Mouse (Mus musculus) common myeloid progenitor, adult 5-6 weeks (primary cell): ENCODE measurements at regions not wholly inside any gene's neighbourhood (a gene's known extent, or its start where the extent isn't known, plus 50 kb on each side); places are given as distances from the start of the nearest gene placed in this dataset.

Experiments used
- ATAC-seq: replicated peaks from 2 replicates; pipeline ENCODE4 v1.8.0; 2016; ENCODE audit warnings: low read depth, mild to moderate bottlenecking, moderate TSS enrichment, inconsistent platforms; ENCODE audit not compliant: poor library complexity, severe bottlenecking

DNA sequence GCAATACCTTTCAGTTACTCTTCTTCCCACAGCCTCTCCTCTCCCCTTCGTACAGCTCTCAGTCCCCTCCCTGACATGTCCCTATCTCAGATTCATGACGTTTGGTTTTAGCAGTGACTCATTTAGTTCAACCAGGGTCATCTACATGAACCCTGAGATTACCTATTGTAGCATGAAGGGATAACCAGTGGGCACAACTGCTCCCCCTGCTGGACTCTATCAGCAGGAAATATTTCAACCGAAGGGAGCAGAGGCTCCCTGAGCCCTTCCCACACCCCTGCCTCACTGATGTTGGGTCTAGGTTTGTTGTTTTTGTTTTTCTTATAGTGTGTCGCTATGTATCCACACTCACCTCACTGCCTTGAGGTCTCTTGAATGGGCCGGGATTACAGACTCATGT is 455.4 kb downstream of the Cdh26 start:
- ATAC-seq: peak; percentile 65

DNA sequence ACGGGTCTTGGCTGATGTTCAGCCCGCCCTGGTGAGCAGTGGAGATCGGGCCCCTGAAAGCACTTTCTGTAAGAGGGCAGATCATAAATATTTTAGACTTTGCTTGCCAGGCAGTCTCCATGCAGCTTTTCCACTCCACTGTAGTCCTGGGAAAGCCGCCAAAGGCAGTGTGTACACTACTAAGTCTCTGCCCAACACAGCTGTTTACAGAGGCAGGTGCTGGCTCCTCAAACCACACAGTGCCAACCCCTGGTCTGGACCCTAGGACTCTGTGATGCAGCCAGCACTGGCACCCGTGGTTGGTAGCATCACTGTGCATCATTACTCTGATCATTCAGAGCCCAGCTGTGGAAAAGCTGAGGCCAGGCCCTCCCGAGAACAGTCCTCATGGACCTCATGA is 458.4 kb downstream of the Cdh26 start:
- no peak for ATAC-seq

DNA sequence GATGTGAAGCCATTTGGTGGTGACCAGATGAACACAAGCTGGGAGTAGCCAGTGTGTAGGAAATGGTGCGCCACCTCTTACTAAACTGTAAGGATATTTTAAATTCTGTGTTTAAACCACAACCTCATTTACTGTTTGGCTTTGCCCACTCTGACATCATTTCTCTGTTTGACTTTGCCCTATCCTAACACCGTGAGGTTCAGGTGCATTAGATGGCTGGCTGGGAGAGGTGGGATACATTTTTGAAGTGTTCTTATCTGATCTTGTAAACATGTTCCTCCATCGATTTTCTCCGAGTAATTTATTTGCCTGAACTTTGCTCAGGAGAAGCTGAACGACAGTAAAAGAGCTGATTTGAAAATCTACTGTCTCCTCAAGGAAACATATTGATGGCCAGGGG is 472.1 kb downstream of the Cdh26 start:
- ATAC-seq: no peak

DNA sequence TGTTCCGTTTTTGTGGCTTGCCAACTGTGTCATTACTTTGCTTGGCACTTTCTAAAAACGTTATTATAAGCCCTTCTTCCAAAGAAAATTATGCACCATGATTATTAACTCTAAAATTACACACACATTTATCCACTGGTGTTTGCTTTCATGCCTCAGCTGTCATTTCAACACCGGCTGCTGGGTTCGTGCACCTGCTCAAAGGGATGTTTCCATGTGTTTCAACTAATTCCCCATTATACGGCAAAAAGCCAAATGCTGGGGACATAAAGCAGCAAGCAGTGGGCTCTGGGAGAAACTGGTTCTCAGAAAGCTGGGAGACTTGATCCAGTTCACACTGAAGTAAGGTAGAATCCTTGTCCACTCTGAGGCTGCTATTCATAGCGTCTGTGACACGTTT is 479.0 kb downstream of the Cdh26 start:
- no peak for ATAC-seq

DNA sequence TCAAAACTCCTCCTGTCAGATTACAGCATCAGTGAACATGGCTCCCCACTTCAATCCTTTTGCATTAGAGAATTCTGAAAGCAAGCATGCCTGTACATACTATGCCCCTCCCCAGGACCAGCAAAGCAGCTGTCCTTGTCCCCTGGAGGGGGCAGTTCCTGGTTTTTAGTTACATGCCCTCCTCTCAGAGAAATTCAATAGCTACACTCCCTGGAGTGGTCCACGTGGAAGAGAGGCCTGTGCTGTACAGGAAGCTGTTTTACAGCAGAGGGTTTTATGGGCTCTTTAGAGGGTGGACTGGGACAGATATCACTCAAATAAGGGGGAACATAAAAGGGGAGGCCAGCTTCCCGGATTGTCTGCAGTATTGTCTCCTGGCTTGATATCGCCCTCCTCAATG is 481.3 kb downstream of the Cdh26 start:
- ATAC-seq: no peak

DNA sequence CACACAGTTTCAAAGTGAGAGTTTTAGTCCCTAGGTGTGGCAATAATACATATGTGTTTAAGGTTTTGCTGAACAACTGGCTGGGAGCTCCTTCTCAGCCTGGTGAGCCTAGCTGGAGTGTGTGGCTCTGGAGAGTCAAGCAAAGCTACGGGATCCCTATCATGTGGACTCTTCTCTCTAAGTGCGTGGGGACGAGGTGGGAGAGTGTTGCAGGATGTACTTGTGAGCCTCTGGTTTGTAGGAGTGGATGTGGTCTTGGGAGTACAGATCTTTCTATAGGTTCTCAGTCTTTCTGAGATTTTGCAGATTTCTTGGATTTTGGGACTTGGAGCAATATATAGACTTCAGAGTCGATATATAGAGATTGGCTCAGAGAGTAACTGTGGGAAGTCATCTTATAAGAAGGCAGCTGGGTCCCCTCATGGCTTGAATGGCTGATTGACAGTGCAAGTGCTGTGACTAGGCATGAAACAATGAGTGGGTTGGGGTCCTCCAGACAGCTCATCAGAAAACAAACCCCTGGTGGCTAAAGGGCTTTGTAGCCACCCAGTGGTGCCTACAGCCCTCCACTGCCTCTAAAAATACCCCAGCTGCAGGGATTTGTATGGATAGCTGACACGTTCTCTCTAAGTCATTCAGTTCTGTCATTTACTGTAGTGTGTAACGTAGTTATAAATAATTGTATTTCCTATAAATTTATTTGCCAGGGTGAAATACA is 486.1 kb downstream of the Cdh26 start:
- no peak for ATAC-seq

DNA sequence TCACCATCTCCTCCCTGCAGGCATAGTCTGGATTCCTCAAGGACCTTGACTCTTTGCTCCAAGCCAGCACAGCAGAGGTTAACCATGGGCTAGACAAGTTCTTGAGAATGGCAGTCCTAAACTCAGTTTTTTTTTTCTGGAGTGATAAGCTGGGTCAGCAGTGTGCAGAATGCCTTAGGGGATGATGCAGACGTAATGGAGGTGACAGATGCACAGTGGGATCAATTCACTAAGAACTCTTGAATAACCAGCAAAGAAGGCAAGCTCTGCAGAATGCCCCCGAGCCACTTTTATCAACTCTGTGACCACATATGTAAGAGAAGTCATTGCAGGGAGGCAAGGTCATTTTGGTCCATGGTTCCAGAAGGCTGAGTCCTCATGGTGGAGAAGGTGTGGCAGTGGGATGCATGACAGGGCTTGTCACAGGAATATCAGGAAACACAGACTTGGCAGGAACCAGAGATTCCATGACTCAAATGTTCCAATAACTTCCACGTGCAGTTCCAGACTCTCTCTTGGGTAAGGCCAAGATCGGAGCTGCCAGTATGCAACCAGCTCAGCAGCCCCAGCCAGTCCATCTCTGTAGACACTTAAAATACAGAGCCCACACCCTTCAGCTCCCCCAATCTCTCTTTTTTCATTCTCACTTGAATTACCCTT is 494.3 kb downstream of the Cdh26 start:
- no peak for ATAC-seq

DNA sequence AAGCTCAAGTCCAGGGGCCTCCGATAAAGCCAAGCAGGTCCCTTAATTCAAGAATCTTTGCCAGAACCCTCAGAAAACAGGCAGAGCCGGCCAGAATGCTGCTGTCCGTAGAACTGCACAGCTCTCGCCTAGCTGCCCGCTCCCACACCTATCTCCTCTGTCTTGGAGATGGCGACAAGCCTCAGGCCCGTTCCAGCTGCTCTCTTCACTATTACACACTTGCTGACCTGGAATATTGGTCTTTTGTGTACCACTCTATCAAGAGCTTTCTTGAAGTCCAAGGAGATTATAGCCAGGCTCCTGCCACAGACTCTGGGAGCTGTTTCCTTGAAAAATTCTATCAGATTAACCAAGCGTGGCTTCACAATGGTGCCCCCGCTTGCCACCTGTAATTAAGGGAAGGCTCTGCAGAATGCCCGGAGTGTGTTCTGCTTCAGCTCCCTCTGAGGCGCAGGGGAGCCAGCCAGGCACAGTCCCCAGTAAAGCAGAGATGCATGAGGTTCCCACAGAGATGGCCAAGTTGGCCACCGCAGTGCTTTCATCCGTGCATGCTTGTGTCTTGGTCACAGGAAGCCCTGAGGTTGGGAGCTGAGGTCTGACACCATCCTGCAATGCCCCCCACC is 496.8 kb downstream of the Cdh26 start:
- ATAC-seq: no peak

DNA sequence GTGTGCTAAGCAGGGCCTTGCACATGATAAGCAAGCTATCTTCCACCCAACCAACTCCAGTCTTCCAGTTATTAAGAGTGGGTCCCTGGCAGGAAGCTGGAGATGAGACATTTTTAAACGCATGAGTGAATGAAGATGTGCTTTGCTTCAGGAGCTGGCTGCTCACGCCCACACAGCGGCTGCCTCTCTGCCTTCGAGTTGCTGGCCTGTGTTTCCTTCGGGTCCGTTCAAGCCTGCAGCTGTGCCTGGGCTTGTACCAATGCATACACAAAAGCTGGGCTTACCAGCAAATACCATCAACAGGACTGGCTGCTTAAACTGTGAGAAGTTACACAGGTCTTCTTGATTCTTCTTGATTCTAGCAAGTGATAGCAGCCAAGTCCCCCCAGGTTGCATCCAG is 498.7 kb downstream of the Cdh26 start:
- no peak for ATAC-seq

DNA sequence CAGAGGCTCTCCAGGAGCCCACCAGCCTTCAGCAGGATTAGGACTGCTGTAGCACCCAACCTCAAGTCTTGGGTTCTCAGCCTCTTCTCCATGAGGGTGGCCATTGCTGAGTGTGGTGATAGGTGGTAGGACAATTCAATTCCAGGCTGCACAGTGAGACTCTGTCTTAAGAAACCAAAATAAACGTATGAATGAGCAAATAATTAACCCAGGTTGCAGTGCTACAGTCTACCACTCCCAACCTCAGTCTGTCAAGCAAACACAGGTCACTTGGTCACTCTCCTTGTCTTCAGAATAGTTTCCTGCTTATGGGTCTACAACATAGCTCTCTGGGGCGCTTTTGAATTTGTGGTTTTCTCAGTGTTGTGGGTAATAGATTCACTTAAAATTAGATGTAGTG is 499.8 kb downstream of the Cdh26 start:
- ATAC-seq: no peak

DNA sequence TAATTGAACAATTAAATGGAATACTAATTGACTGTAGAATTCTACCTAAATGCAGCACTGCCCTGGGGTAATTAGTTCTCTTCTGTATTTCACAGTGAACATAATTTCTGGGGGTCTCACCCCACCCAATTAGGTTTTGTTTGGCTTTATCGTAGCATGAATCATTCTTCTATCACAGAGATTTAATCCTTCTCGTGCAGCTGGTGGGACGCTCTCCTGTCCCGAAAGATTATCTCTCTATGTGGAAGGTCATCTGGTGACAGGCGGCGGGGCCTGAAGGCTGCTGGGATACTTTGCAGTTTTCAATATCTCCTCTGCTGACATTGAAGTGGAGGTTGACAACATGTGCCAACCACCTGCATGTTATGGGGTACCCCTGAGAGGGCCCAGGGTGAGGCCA is 493.8 kb upstream of the Cdh4 start:
- ATAC-seq: no peak

DNA sequence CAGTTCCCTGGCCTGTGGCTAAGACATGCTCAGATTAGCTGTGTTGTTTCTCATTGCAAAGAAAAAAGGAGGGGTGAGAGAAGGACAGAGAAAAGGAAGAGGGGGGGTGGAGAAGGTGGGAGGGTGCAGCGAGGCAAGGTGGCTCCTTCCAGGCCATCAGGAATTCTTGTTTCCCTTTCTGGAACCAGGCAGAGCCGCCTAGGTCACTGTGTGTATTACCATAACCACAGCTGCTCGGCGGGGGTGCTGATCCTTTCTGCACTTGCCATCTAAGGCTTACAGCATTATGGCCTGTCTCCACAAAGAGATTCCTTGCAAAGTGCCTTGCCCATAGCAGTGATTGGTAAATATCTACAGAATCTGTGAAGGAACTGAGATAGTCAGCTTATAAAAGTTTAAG is 493.1 kb upstream of the Cdh4 start:
- ATAC-seq: no peak

DNA sequence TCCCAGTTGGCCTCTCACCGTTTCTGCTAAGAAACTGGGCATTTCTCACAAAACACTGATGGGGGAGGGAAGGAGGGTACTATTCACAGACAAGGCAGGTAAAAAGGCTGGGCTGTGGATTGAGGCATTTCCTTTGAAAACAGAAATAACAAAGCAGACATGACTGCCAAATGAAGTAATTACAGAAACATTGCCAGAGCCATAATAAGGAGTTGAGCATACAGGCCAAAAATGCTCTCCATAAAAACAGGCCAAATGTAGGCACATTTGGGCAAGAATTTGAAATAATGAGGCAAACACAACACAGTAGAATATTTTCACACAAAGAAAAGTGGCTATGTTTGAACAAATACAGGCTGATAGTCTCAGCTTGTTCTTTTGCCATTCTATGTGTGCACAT is 491.9 kb upstream of the Cdh4 start:
- no peak for ATAC-seq

DNA sequence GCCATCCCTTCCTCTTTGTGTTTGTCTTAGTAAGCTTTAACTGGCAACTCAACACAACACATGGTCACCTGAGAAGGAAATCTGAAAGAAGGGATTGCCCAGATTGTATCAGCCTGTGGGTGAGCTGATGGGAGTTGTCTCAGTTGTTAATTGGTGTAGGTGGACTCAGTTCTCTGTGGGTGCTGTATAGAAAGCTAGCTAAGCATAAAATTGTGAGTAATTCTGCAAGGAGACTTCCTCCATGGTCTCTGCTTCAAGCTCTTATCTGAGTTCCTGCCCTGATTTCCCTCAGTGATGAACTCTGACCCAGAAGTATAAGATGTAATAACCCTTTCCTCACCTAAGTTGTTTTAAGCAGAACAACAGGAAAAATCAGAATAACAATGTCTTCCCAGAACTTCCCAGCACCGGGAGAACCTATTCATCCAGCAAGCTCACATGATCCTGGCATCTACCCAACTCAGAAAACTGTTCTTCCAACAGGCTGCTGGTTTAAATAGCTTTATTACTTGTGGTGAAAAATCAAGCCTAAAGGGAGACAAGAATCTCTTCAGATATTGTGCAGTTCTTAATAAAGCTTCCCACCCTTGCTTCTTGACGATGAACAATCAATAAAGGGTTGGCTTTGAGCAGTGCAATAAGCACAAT is 487.7 kb upstream of the Cdh4 start:
- no peak for ATAC-seq

DNA sequence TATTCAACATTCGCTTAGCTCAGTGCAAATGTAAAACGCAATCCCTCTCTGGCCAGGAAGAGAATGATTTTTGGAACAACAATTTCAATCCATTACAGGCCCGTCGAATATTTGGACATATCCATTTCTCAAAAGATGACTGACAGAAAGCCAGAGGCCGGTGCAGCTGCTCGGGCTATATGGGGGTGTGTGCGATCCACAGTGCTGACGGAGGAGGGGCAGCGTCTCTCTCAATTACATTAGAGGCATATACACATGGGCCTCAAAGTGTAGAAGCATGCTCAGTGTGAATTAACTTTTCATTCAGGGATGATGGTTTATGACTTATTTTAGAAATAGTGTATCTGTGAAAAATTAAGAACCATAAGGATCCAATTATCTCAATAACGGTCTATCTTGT is 483.4 kb upstream of the Cdh4 start:
- ATAC-seq: no peak

DNA sequence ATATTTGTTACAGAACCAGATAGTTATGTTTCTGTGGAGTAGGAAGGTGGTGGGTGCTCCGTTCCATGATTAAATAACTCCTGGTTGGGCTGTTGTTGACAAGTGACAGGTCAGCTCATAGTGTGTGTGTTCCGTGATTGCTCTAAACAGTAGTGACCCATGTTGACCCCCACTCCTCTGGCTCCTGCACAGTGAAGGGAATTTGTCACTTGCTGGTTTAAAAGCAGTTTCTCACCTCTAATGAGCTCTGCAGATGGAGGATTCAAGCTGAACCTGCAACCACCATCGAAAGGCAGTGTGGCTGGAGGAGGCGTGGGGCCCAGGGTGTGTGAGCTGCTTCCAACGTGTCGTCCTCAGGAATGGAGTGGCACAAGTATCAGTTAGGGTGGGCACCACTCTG is 482.6 kb upstream of the Cdh4 start:
- no peak for ATAC-seq

DNA sequence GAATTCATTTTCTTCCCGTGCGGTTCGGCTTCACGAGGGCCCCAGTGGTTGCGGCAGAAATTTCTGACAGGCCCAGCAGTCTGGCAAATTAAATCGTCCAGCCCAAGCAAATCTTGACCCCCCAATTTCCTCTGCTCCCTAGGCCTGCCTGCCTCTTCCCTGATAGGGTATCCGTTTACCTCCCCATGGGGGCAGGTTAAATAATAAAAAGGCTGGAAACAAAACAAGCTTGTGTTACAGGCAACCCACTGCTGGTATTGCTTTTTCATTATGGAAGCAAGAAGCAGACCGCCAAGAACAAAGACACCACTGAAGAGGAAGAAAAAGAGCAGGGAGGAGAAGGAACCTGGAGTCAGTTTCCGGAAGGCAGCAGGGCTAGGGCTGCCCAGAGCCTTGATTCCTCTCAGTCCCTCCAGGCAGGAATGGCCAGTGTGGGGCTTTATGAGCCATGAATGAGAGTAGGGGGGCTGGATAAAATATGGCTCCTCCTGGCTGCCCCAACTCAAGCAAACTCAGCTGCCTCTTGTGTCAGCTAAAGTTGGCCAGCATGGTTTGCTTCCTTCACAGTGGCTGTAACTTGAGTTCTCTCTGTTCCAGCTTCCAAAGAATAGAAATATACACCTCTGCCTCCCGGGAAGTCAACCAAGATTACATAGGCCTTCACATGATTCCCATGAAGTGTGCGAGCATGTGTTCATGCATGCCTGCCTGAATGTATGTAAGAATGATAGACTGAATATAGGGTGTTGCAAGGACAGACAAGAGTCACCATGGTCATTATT is 474.5 kb upstream of the Cdh4 start:
- no peak for ATAC-seq

DNA sequence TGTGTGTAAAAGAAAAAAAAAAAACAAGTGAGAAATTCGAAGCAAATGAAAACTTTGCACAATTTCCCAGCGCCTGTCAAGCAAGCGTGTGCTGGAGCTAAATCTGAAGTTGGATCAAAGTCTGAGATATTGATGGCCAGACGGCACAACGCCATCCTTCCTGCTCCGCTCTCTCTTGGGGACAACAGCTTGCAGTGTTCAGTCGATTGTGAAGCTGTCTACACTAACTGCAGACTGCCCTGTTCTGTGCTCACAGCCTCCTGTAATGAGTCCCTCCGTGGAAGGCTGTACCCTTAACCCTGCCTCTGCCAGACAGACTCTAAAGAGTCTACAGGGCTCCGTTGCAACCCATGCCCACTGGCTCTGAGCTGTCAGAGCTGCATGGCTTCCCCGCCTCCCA is 472.5 kb upstream of the Cdh4 start:
- no peak for ATAC-seq

DNA sequence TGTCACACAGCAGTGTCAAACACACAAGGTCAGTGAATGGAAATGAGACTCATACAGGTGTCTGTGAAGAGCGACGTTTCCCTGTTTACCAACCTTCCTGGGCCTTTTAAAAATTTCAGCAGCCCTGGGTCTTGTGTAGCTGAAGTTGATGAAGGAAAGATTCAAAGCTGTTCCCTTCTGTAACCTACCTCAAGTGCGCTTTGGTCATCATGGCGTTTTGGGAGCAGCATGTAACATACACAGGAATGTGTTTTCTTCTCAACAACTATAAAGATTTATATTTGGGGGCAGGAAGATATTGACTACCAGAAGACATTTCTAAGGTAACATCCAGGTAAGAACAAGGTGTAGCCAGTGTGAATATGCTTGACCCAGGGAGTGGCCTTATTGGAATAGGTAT is 466.9 kb upstream of the Cdh4 start:
- ATAC-seq: no peak

DNA sequence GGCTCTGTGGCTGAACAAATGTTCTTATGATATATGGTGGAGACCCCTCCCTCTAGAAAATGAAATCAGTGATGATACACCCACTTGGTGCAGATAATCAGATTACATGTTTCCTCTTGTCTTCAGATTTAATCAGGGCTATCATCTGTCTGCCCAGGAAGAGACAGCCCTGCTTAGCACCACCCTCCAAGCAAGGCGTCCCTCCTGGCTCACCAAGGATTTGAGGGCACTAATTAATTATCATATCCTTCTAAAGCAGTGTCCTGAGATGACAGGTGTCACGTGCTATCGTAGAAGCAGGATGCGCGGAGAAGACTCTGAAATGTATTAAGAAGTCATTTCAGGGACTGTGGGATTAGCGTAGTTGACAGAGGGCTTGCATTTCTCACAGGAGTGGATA is 466.2 kb upstream of the Cdh4 start:
- ATAC-seq: no peak

DNA sequence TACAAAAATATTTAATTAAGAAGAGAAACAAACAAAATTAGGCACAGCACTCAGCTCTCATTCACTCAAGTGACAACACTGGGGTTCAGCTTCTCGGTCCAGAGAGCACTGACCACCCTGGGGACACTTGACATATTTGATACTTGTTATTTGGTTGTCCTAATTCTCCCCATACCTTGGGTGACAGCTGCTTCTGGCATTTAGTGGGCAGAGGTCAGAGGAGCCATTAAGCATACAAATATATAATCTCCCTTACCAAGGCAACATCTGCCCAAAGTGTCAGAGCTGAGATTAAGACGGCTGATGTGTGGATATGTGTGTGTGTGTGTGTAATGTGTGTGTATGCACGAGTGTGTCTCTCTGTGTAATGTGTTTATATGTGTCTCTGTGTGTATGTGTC is 465.7 kb upstream of the Cdh4 start:
- no peak for ATAC-seq
